Mouse (Mus musculus) spleen, adult 2 months (tissue): ENCODE results near the gene Cdc42se2.

Source experiments
- CTCF ChIP-seq: fragments of 200-500 bp; IDR thresholded peaks from 2 replicates; pipeline ENCODE4 v1.5.1; 2011; ENCODE audit warnings: mild to moderate bottlenecking, inconsistent platforms; ENCODE audit not compliant: insufficient read depth, insufficient read length, insufficient replicate concordance; ENCODE audit errors: extremely low read depth
- POLR2A ChIP-seq: fragments of 200-500 bp; IDR thresholded peaks from 2 replicates; pipeline ENCODE4 v1.6.1; 2011; ENCODE audit warnings: low read depth, low read length, inconsistent platforms

- TF ChIP-seq CTCF = no peak
- no peak for TF ChIP-seq POLR2A
Measured at GRCm38 (mm10) chr11:54826819-54827218, 39.3 kb upstream of the Cdc42se2 start.
